Mouse (Mus musculus) embryo, embryonic 10.5 days (tissue): ENCODE results near the gene Serhl.

Experiments
- DNase-seq: peaks from one replicate; pipeline ENCODE4 v3.0.0-alpha.2; 2015; ENCODE audit warnings: low spot score

Serhl gene

DNA sequence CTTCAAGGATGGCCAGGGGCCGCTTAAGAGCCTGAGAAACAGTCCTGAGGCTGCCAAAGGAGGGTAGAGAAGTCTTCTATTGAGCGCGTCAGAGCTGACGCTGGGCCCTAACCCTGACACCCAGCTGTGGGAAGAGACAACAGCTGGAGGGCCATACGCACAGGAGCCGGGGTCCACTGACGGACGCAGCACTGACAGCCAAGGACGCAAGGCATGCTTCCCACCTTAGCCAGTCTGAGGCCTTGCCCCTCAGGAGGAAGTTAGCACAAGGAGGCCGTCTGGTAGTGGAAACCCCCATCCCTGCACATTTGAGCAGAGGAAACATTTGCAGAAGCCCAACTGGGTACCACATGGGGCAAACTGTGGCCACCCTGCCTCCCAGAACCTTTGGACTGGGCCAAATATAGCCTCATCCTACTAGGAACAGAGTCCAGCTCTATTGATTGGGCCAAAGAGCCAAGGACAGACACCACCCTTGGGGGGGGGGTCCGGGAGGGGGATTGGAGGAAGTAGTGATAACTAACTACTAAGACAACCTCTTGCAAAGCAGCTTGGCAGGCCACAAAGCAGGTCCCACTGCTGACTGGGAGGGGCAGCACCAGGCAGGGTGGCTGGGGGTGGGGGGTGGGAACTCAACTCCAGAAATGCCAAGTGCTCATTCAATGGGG is 73.6 kb downstream of the Serhl start:
- DNase-seq: no peak

DNA sequence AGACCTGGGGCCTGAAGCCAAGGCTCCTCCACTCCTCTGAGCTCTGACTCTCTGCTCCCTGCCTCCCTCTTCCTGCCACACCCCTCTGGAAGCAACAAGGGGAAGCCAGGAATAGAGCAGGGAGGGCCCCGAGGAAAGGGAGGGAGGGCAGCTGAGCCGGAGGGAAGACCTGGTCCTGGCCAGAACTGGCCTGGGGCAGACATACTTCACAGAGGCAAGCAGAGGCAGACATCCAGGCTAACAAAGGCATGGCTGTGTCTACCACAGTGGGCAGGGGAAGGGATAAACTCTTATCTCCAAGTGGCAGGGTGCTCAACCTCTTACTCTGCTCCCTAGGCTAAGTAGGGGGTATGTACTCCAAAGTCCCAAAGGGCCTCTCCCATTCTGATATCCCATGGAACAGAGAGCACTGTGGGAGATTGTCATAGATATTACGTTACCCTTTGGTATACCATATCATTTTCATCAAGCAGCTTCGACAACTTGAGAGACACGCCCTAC is 75.7 kb downstream of the Serhl start:
- no peak for DNase-seq

DNA sequence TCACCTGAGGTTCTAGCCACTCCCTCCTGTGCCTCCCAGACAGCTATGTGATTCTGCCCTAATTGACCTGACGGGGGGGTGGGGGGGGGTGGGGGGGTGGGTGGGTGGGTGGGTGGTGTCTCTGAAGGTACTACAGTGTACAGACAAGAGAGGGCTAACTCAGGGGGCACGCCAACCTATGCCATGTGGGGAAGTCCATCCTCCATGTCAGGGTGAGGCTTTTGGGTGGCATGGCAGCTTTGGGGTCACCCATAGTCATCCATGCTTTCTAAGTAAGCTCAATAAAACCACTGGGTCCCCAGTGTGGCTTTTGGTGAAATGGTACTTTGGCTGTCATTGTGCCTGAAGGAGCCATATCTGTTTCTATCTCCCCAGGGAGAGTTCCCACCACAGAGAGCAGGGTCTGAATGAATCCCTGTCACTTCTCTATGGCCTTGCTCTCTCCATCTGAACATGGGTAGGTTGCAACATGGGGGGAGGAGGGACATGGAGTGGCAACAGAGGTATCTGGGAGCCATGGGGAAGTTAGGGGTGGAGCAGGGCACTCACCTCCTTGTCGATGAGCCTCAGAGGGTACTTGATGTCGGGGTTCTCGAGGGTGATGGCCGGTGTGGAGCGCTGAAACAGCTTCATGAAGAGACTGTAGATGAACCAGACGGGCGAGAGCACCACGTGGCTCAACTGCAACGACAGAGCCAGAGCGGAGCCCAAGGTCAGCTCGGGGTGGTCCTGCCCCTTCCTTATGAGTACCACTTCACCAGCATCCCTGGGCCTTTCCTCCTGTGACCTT is 76.4 kb downstream of the Serhl start:
- DNase-seq: no peak
